Mouse (Mus musculus) brain, embryonic 14.5 days (tissue): ENCODE measurements around the gene Syne1.

ENCODE experiments used
- CTCF ChIP-seq: fragments of 200-500 bp; IDR thresholded peaks from 2 replicates; pipeline ENCODE4 v1.5.1; 2012; ENCODE audit warnings: inconsistent platforms, mild to moderate bottlenecking, moderate library complexity, borderline replicate concordance; ENCODE audit not compliant: insufficient read depth, insufficient read length; ENCODE audit errors: extremely low read depth
- POLR2A ChIP-seq: fragments of 200-500 bp; IDR thresholded peaks from 2 replicates; pipeline ENCODE4 v1.6.1; 2012; ENCODE audit warnings: mild to moderate bottlenecking, inconsistent platforms, borderline replicate concordance; ENCODE audit not compliant: poor library complexity, insufficient read depth, insufficient read length, severe bottlenecking; ENCODE audit errors: extremely low read depth

GRCm38 (mm10) chr10:5491050-5491449 is 60.2 kb downstream of the Syne1 start:
- TF ChIP-seq POLR2A, result no peak
- TF ChIP-seq CTCF, result no peak
